Mouse (Mus musculus): ENCODE results near the gene Rgcc.

The Rgcc gene

GRCm38 (mm10) chr14:79278927-79279326 is 22.5 kb downstream of the Rgcc start:
- DNase-seq (ENCODE audit: low spot score in 2 of 2), result no peak

GRCm38 (mm10) chr14:79277922-79278321 is 23.5 kb downstream of the Rgcc start:
- DNase-seq (ENCODE audit: low spot score in 2 of 2), result no peak

- DNase-seq (ENCODE audit: low spot score in 2 of 2), result no peak
Observed at GRCm38 (mm10) chr14:79275870-79276395, 25.5 kb downstream of the Rgcc start.

- no peak for DNase-seq (ENCODE audit: low spot score in 2 of 2)
Observed at GRCm38 (mm10) chr14:79275441-79275840, 26.0 kb downstream of the Rgcc start.

GRCm38 (mm10) chr14:79273697-79274477 is 27.6 kb downstream of the Rgcc start:
- DNase-seq (ENCODE audit: low spot score in 2 of 2), result no peak

GRCm38 (mm10) chr14:79272991-79273390 is 28.5 kb downstream of the Rgcc start:
- no peak for DNase-seq (ENCODE audit: low spot score in 2 of 2)

- DNase-seq (ENCODE audit: low spot score in 2 of 2), result no peak
Observed at GRCm38 (mm10) chr14:79272188-79272694, 29.2 kb downstream of the Rgcc start.

GRCm38 (mm10) chr14:79269551-79269950 is 31.9 kb downstream of the Rgcc start:
- no peak for DNase-seq (ENCODE audit: low spot score in 2 of 2)

- DNase-seq (ENCODE audit: low spot score in 2 of 2), result no peak
Observed at GRCm38 (mm10) chr14:79267878-79268277, 33.6 kb downstream of the Rgcc start.

GRCm38 (mm10) chr14:79267382-79267781 is 34.1 kb downstream of the Rgcc start:
- DNase-seq (ENCODE audit: low spot score in 2 of 2), result no peak

GRCm38 (mm10) chr14:79266408-79266807 is 35.0 kb downstream of the Rgcc start:
- DNase-seq (ENCODE audit: low spot score in 2 of 2), result no peak

GRCm38 (mm10) chr14:79265738-79266137 is 35.7 kb downstream of the Rgcc start:
- DNase-seq (ENCODE audit: low spot score in 2 of 2), result no peak

GRCm38 (mm10) chr14:79263321-79263720 is 38.1 kb downstream of the Rgcc start:
- DNase-seq (ENCODE audit: low spot score in 2 of 2), result no peak

- peak; percentile 23 to 36 for DNase-seq (ENCODE audit: low spot score in 2 of 2)
Observed at GRCm38 (mm10) chr14:79262677-79263076, 38.8 kb downstream of the Rgcc start.

- DNase-seq (ENCODE audit: low spot score in 2 of 2), result no peak
Observed at GRCm38 (mm10) chr14:79259062-79259779, 42.2 kb downstream of the Rgcc start.

GRCm38 (mm10) chr14:79256656-79257055 is 44.8 kb downstream of the Rgcc start:
- DNase-seq (ENCODE audit: low spot score in 2 of 2), result no peak

GRCm38 (mm10) chr14:79255786-79256185 is 45.7 kb downstream of the Rgcc start:
- DNase-seq (ENCODE audit: low spot score in 2 of 2), result no peak

GRCm38 (mm10) chr14:79251727-79252285 is 49.6 kb downstream of the Rgcc start:
- DNase-seq (ENCODE audit: low spot score in 2 of 2), result no peak

GRCm38 (mm10) chr14:79244571-79244970 is 56.9 kb downstream of the Rgcc start:
- DNase-seq (ENCODE audit: low spot score in 2 of 2), result no peak

- DNase-seq (ENCODE audit: low spot score in 2 of 2), result no peak
Observed at GRCm38 (mm10) chr14:79243038-79243883, 58.2 kb downstream of the Rgcc start.

GRCm38 (mm10) chr14:79242386-79242720 is 59.1 kb downstream of the Rgcc start:
- DNase-seq (ENCODE audit: low spot score in 2 of 2), result no peak
